Mouse (Mus musculus): ENCODE data around the gene Olfr462.
"Not testable (repeated sequence)": the region's sequence is repeated elsewhere in the genome, so short reads cannot be mapped to it uniquely, and the experiment has no call there.

Gene Olfr462

DNA sequence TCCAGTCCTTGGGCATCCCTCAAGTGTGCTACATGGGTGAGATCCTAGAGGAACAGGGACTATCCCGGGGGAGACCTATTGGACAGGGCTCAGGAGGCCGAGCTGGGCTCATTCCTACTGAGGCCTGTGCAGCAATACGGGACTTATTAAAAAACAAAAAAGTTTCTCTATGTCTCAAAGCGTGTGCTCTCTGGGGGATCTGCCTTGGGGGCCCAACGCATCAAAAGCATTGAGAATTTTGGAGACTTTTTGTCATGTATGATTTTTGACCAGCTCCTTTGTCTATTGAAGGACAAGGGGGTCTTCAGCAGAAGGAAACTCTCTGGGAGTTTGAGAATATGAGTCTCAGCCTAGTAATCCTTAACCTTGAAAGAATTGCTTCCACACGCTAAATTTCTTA lies at the start of gene Olfr462:
Gene Olfr462, minus strand, starts transcription at position 101 of the 400 bp plus-strand sequence.
- no peak for DNase-seq (ENCODE audit: low read depth, low spot score)

DNA sequence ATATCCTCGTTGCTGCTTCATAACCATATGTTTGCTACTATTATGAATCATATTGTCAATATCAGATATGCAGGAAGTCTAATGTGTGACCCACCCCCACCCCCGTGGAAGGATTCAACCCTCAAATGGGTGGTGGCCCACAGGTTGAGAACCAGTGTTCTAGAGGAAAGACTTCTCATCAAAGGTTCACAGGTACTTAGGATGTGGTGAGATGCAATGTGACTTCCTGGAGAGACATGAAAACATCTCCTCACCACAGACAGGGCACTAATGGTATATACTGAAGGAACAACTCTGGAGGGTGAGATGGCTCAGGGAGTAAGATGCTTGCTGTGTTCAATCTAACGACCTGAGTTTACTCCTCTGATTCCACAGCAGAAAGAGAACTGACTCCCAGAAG lies 43.4 kb upstream of the Olfr462 start:
- DNase-seq (ENCODE audit: low read depth, low spot score), result no peak

DNA sequence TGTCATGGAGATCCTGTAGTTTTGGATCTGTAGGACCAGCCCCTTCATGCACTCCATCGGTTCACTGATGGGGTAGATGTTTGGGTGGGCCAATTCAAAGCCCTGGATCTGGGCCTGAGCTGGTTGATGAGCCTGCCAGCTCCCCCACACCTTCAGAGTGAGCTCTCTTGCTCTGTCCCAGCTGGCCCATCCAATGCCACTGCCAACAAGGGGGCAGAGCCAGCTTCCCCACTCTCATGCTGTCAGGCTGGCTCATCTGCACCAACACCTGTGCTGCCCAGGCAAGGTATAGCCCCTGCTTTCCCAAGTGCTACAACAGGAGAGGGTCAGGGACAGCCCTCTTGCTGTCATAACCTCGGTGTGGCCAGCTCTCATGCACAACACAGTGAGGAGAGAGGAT lies 41.7 kb upstream of the Olfr462 start:
- DNase-seq (ENCODE audit: low read depth, low spot score), result no peak

DNA sequence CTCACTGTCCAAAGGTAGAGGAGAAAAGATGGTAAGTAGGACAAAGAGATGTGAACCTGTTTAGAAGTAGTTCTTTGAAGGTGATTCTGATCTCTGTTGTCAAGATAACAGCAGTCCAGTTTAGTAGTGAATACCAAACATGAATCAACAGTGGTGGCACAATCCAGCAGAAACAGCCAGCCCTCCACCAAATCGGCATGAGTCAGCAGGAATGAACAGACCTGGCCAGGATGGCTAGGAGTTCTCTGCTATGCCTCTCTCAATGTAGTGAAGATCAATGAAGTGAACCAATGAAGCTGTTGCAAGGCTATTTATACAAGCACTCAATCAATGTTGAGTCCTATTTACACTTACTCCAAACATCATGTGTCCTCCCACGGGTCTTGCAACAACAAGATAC lies 38.3 kb upstream of the Olfr462 start:
- DNase-seq (ENCODE audit: low read depth, low spot score), result no peak

DNA sequence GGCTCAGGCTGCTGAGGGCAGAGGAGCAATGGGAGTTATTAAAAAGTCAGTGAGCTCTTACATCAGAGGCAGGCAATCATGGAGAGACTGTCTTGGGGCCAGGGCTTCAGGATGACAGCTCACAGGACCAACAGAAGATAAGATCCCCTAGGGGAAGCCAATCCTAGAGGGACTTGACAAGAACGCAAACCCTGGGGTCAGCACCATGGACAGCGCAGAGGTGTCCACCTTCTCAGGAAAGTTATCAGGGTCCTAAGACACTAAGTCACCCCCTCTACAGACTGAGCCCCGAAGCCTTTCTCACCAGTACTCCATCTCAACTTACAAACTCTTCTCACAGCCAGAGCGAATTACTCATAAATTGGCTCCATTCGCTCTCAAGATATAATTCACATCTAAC lies 28.9 kb upstream of the Olfr462 start, which contains the start of gene Olfr464:
Gene Olfr464, minus strand, starts transcription at position 2 of the 400 bp plus-strand sequence.
- peak; percentile 71 for DNase-seq (ENCODE audit: low read depth, low spot score)

DNA sequence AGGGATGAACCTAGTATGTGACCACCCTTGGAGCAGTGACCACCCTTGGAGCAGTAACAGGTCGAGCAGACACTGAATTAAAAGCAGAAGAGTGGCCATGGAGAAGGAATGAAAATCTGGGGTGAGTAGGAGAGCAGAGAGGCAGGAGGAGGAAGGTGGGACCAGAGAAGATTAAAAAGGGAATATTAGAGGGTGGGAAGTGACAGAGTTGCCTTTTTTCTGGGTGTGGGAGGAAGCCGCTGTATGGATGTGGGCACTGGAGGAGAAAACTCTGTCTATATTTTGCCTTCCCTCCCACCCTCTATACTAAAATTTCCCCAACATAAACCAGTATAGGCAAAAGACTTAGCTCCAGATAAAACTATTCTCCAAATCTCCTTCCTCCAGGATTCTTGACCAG lies 28.2 kb upstream of the Olfr462 start:
- DNase-seq (ENCODE audit: low read depth, low spot score), result no peak

DNA sequence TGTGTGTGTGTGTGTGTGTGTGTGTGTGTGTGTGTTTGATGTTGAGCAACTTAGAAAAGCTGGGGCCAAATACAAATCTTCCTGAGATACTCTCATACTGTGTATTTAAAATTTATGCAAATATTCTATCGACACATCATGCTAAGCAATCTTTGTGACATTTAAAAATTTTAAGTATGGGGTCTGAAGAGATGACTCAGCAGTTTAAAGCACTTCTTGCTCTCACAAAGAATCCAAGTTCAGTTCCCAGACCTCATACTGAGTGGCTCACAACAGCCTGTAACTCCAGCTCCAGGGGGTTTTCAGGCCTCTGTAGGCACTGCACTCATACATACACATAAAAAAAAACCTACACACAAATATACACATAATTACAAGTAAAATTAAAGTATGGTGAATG lies 23.9 kb upstream of the Olfr462 start:
- peak; percentile 29 for DNase-seq (ENCODE audit: low read depth, low spot score)

DNA sequence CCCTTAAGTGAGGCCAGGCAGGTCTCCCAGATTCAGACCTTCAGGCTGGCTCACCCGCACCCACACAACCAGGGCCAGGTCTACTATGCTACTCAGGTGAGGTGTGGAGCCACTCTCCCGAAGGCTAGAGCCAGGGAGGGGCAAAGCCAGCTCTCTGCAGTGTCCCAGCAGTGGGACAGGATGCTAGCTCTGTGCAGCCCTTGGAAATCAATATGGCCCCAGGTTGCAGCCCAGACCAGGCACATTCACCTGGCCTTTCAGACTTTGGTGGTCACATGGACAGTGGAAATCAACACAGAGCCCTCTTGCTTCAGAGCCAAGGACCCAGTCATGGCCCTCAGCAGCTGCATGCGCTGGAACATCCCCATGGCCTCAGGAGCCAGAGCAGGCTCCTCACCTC lies 12.3 kb upstream of the Olfr462 start:
- no peak for DNase-seq (ENCODE audit: low read depth, low spot score)

DNA sequence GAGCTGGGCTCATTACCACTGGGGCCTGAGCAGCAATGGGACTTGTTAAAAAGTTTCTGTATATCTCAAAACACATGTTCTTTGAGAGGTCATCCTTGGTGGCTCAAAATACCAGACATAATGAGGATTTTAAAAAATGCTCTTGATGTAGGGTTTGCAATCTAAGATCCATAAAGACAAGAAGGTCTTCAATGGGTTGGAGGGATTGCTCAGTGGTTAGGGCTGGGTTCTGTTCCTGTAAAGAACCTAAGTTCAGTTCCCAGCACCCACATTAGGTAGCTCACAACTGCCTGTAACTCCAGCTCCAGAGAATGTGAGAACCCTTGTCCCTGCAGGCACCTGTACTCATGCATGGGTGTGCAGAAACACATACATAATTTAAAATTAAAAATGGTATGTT lies 5.2 kb upstream of the Olfr462 start, which contains the start of gene Olfr463:
Gene Olfr463, minus strand, starts transcription at position 101 of the 400 bp plus-strand sequence.
- no peak for DNase-seq (ENCODE audit: low read depth, low spot score)

DNA sequence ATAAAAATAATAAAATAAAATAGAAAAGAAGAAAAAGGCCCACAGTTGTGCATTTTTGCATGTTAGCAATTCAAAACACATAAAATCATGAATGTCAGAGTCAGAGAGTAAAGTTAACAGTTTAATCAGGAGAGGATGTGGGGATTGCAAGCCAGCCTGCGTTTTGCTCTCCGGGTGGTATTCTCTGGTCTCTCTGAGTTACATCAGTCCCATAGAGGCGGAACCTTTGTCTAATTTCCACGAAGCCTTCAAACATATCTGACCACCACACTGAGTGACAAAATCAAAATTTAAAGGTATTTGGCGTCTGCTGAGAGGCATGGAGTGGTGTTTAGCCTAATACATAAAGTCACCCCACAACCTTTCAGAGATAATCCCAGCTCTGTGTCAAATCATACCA lies 7.2 kb downstream of the Olfr462 start:
- DNase-seq (ENCODE audit: low read depth, low spot score), result no peak

DNA sequence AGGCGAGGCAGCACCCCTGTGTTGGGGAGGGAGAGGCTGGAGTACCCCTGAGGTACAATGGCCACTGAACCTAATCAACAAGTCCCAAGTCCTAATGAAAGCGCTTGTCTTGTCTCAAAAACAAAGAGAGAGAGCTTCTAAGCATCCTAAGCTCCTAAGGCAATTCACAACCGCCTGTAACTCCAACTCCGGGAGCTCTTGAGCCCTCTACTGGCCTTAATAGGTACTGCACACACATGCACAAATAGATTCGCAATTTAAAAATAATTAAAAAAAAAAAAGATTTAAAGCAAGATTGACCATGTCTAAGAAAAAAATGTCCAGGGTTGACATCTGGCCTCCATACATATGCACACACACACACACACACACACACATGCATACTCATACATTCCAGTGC lies 8.6 kb downstream of the Olfr462 start:
- peak; percentile 69 for DNase-seq (ENCODE audit: low read depth, low spot score)

DNA sequence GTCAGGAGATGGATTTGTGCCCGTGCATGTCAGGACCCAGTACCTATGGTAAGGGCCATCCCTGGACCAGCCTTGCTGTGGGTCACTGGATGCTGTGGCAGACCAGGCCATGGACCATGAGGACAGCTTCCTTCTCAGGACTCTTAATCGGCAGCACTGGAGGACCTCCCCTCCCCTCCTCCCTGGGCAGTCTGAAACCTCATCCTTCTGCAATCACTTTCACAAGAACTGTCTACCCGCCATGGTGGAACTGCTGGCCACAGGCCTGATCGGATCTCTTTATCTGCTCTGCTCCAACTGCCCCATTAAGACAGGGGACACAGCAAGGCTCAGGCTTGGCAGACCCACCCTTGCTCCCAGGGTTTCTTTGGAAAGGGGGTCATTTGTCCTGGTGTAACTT lies 10.4 kb downstream of the Olfr462 start:
- no peak for DNase-seq (ENCODE audit: low read depth, low spot score)

DNA sequence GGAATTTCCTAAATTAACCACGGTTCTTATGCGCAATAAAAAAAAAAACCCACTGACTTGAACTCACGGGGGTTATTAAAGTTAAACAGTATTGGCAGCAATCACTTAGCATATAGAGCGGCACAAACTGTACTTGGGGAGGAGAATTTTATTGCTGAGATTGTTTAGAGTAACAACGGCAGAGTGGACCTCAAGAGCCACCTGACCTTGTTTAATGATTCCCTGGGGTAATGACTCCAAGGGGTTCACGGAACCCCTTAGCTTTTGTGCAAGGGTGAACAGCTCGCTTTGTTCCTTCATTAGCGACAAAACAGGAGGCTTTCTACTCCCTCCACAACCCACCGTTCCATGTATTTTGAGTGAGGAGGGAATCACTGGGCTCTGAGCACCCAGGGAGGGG lies 12.2 kb downstream of the Olfr462 start:
- no peak for DNase-seq (ENCODE audit: low read depth, low spot score)

DNA sequence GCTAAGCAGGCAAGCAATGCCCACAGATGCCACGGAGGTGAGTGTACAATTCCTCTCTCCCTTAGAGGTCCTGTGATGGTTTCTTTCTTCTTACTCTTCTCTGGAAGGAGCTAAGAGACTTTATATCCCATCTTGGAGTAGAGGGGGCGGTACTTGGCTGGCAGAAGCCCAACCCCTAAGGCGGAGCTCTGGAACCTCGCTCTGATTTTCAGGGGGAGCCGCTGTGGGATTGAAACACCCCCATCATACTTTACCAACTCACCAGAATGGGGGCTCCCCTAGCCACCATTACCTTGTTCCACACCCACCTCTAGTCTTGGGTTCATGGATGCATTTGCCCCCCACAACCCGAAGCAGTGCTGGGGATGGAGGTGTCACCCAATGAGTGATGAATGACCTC lies 16.6 kb downstream of the Olfr462 start, which contains the start of gene Epx:
Gene Epx, minus strand, starts transcription at position 101 of the 400 bp plus-strand sequence.
- no peak for DNase-seq (ENCODE audit: low read depth, low spot score)

DNA sequence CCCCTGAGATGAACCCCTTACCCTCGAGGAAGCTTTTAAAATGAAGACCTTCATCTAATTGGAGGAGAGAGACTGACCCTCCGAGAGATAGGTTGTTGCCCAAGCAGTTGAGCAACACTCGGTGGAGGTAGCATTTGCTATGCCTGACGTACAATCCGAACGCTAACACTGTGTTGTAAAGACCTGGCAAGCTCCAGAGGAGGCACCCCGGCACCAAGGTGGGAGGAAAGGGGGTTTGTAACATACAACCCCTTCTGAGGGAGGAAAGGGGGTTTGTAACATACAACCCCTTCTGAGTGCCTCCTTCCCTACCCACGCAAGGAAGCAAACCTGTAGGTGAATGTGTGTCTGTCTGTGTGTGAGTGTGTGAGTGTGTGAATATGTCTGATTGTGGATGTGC lies 20.3 kb downstream of the Olfr462 start:
- DNase-seq (ENCODE audit: low read depth, low spot score), result no peak

DNA sequence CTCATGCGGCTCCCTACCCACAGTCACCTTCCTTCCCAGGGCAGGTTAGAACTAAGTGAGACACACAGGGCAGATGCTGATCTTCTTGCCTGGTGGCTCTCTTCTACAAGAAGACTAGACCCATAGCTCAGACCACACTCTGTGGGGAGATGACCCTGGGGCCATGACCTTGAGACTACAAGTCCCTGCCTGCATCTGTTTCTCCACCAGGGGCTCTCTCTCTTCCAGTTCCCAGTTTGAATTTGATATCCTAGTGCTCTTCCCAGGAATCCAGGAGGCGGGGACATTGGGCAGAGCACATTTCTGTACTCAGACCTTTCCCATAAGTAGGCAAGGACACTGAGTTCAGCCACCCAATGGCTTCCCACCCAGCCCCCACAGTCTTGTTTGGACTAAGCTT lies 22.0 kb downstream of the Olfr462 start:
- peak; percentile 63 for DNase-seq (ENCODE audit: low read depth, low spot score)

DNA sequence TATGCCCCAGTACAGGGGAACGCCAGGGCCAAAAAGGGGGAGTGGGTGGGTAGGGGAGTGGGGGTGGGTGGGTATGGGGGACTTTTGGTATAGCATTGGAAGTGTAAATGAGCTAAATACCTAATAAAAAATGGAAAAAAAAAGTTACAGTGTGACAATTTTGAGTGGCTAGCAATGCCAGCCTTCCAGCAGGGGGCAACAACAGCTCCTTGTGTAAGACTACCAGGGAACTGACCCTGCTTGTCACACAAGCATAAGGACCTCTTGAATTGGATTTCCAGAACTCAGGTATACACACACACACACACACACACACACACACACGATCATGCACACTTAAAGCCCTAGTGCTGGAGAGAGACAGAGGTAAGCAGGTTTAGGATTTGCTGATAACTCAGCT lies 25.2 kb downstream of the Olfr462 start:
- not testable (repeated sequence) for DNase-seq (ENCODE audit: low read depth, low spot score)

DNA sequence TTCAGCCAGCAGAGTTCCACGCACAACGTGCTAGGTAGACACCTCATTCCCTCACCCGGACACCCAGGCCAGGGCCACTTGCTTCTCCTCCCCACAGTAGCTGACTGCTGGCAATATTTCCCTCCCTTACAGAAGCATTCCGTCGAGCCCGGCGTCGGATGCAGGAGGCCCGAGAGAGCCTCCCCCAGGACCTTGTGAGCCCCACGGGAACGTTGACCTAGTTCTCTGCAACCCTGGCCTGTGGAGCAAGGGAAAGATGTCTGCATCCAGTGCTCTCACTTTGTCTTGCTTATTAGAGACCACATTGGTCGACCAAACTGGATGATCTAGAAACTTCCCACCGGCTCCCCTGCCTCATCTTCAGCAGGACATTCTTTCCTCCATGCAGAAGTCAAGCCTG lies 29.3 kb downstream of the Olfr462 start:
- no peak for DNase-seq (ENCODE audit: low read depth, low spot score)

DNA sequence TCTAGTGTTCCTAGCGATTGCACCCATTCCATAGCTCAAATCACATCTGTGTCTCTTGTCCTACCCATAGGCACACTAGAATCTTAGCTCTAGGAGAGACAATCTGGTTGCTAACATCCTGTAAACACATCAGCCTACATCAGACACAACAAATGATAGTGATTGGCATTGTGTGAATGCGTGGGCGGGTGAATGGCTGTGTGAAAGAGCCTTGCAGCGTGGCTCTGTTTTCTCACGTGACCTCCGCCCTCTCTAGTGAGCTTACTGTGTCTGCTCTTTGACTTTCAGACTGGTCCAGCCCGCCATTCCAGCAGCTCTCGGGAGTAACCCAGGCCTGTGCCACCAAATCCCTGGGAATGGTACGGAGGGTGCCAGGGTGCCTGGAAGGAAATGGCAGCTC lies 31.6 kb downstream of the Olfr462 start:
- peak; percentile 50 for DNase-seq (ENCODE audit: low read depth, low spot score)

DNA sequence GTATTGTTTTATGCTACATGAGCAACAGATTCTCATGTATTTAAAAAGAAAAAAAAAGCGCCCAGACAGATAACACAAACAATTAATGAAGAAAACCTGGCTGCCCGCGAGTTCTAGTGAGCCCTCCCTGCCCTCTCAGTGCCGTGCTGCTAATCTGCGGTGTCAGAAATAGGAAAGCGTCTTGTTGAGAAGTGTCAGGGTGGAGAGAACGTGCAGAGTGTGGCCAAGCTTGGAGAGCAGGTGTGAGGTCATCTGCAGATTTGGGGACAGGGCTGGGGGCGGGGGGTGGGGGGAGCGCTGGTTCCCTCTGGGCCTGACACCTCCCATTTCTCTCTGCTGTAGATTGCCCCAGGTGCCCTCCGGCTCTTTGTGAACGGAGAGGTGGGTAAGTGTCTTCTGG lies 32.8 kb downstream of the Olfr462 start:
- no peak for DNase-seq (ENCODE audit: low read depth, low spot score)

DNA sequence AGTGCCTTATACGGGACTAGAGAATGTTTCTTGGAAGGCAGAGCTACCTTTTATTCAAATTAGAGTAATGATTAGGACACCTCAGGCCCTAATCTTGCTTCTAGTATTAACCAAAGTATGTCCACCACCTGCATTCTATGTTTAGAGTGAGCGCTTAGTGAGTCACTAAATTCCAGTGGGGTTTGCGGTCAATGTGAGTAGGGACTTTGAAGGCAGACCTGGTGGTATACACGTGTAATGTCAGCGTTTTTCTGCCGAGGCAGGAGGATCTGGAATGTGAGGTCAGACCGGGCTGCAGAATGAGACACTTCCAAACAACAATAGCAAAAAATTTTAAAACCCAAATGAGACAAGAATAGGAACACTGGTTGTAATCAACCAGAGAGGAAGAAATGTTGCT lies 37.5 kb downstream of the Olfr462 start:
- peak; percentile 33 for DNase-seq (ENCODE audit: low read depth, low spot score)

DNA sequence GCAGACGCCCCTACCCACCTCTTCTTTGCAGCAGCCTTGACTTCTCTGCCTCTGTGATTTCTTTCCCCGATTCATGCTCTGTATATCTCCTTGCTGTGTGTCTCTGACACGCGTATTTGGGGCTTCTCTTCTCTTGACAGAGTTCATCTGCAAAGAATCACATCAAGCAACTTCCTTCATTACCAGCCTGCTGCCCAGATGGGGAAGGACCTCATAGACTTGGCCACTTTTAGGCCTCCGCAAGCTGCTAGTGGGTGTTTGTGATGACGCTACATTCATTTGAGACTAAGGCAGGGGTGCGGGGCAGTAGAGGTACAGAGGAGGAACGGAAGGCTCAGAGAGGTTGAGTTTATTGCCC lies 38.5 kb downstream of the Olfr462 start:
- peak; percentile 41 for DNase-seq (ENCODE audit: low read depth, low spot score)

DNA sequence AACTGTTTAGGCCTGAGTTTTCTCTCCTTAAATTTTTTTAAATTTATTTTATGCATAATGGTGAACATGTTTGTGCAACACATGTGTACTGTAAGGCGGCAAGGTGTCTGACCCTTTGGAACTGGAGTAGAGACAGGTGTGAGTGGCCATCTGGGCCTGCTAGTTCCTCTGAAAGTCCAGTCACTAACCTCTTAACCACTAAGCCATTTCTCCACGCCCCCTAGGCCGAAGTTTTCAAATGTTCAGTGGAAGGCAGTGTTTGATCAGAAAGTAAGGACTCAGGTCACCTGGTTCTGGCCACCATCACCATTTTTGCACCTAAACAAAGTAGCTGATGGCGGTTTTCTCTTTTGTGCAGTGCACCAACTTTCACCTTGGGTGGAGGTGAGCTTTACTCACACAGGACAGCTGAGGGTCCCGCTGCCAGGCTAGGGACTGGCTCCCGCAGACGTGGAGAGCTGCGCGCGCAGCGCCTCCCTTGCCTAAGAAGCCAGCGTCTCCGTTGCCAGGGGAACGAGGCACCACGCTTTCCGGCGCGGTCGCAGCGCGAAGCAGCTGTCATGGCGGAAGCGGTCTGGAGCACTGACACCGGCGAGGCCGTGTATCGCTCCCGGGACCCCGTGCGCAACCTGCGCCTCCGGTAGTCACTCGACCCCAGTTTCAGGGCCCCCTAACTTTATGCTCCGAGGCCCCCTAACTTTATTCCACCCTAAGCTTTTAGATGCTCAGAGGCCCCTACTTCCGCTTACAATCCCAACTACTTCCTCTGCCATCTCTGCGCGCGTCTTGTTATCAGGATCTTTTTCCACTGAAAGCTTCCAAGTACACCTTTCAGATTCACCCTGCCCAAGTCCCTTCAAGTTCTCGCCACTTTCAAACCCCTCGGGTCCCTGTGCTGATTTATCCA lies 39.1 kb downstream of the Olfr462 start, which contains the start of gene Mks1:
Gene Mks1, plus strand, starts transcription at position 526 of the 907 bp plus-strand sequence.
- DNase-seq (ENCODE audit: low read depth, low spot score), result peak; percentile 94
